Mouse (Mus musculus): ENCODE measurements around the gene Atm.

DNA sequence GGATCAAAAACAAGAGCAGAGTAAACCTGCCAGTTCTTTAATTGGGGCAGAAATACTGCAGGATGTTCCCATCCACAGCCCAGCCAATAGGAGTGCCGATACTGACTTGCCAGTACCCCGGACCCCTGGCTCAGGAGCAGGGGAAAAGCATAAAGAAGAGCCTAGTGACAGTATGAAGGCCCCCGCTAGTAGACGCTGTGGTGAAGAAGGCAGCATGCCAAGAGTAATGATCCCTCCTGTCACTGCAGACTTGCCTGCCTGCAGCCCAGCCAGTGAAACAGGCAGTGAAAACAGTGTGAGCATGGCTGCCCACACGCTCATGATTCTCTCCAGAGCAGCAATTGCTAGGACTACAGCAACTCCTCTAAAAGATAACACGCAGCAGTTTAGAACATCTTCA lies 34.1 kb upstream of the Atm start:
- TF ChIP-seq ZC3H11A (IDR thresholded peaks at IDR 0.05; ENCODE audit: borderline replicate concordance, low read depth, low read length) (no peak), HCFC1 (IDR thresholded peaks at IDR 0.05; ENCODE audit: borderline replicate concordance, insufficient read depth, low read length) (no peak), CHD2 (IDR thresholded peaks at IDR 0.05; ENCODE audit: low read depth, low read length) (no peak), MAFK (IDR thresholded peaks at IDR 0.05; ENCODE audit: insufficient read depth, low read depth, low read length) (no peak)

Data from ES-E14 (cell line).